Comparison of ENCODE assay signal across 20 mouse cellular contexts in genomic region chr9:59307890-59308289, GRCm38 (mm10). TPM values are rescaled to one million over a fixed set of nuclear protein-coding genes. Genes with fewer than 3 reads are reported as not detected.
DNase-seq lines count a peak whose midpoint lies in the region; ATAC-seq and TF ChIP-seq lines count a peak whose summit lies in the region.
"Had no signal": no experiment of that assay in that cellular context is flagged by ENCODE, and none has a peak within 500 bp of the region (broad histone marks: within the 10 kb centered on the region; RNA-seq: fewer than 3 reads in every experiment).

No protein-coding gene starts in this region.

- H3K4me3 ChIP-seq in heart, embryonic 12.5 days = no peak overlapping the region
- H3K4me3 ChIP-seq in MEL (ENCODE audit: control insufficient read depth in 1 of 2, insufficient read depth in 1 of 2, low read depth in 2 of 2, low read length in 2 of 2) = no peak overlapping the region
- H3K4me3 ChIP-seq in embryonic fibroblast, embryonic 13.5 days (ENCODE audit: insufficient read depth, low read length) = no peak overlapping the region
- no peak overlapping the region for H3K4me3 ChIP-seq in hindbrain, embryonic 12.5 days
- H3K4me3 ChIP-seq in midbrain, embryonic 16.5 days (ENCODE audit: low read depth, low read length) = no peak overlapping the region

- peaks cover 75% of the 10 kb centered on the region for H3K36me3 ChIP-seq in heart, embryonic 12.5 days
- H3K36me3 ChIP-seq in MEL (ENCODE audit: control insufficient read depth in 1 of 2, insufficient read depth in 2 of 2, low read length in 2 of 2) = peaks cover 12 to 21% of the 10 kb centered on the region in 2 experiments
- peaks cover 55% of the 10 kb centered on the region for H3K36me3 ChIP-seq in hindbrain, embryonic 12.5 days
- H3K36me3 ChIP-seq in midbrain, embryonic 16.5 days (ENCODE audit: control insufficient read depth, insufficient read depth, low read length) = peaks cover 9% of the 10 kb centered on the region

- no peaks in the 10 kb centered on the region; the same call in 1 of the 2 replicates for H3K79me2 ChIP-seq in MEL (ENCODE audit: control insufficient read depth, insufficient read depth, low read length, poor library complexity)

- H3K4me1 ChIP-seq in heart, embryonic 12.5 days (replicated peaks) = no peaks in the 10 kb centered on the region
- H3K4me1 ChIP-seq in MEL (ENCODE audit: control insufficient read depth in 1 of 2, insufficient read depth in 2 of 2, low read length in 2 of 2) = peaks cover 0 to 4% of the 10 kb centered on the region in 2 experiments; a peak in 3 of 4 replicates
- peaks cover 32% of the 10 kb centered on the region for H3K4me1 ChIP-seq in embryonic fibroblast, embryonic 13.5 days (ENCODE audit: control insufficient read depth, insufficient read depth, low read length)
- H3K4me1 ChIP-seq in hindbrain, embryonic 12.5 days = no peaks in the 10 kb centered on the region
- no peaks in the 10 kb centered on the region for H3K4me1 ChIP-seq in midbrain, embryonic 16.5 days (ENCODE audit: control insufficient read depth, insufficient read depth, low read length)

- H3K9ac ChIP-seq in heart, embryonic 12.5 days = no peak overlapping the region
- no peak overlapping the region for H3K9ac ChIP-seq in MEL (ENCODE audit: control insufficient read depth, low read depth, low read length, poor library complexity, severe bottlenecking)
- H3K9ac ChIP-seq in hindbrain, embryonic 12.5 days = no peak overlapping the region
- H3K9ac ChIP-seq in midbrain, embryonic 16.5 days (ENCODE audit: low read depth, low read length) = no peak overlapping the region

- TF ChIP-seq CTCF in MEL (IDR thresholded peaks at IDR 0.05 in 2 of 3, conservative IDR thresholded peaks at IDR 0.05 in 1 of 3; ENCODE audit: control insufficient read depth in 1 of 3, insufficient read depth in 1 of 3, low read depth in 2 of 3, low read length in 3 of 3, poor library complexity in 1 of 3, severe bottlenecking in 1 of 3) = no peak
- TF ChIP-seq CTCF in embryonic fibroblast, embryonic 13.5 days (IDR thresholded peaks at IDR 0.05; ENCODE audit: borderline replicate concordance, insufficient read depth, low read length) = no peak

- H3K9me3 ChIP-seq in heart, embryonic 12.5 days (replicated peaks) = no peaks in the 10 kb centered on the region
- no peaks in the 10 kb centered on the region for H3K9me3 ChIP-seq in MEL (replicated peaks; ENCODE audit: insufficient read depth, low read length)
- no peaks in the 10 kb centered on the region for H3K9me3 ChIP-seq in hindbrain, embryonic 12.5 days (replicated peaks)
- no peaks in the 10 kb centered on the region for H3K9me3 ChIP-seq in midbrain, embryonic 16.5 days (replicated peaks; ENCODE audit: control insufficient read depth, low read length, poor library complexity, severe bottlenecking)
- H3K9me3 ChIP-seq: G1E had no signal

- 79% methylated on average over 2 of the region's 2 CpGs for WGBS in heart, embryonic 12.5 days
- 81% methylated on average over 2 of the region's 2 CpGs for WGBS in hindbrain, embryonic 12.5 days
- WGBS in midbrain, embryonic 16.5 days = 93% methylated on average over 2 of the region's 2 CpGs

- no peak overlapping the region for H3K4me2 ChIP-seq in heart, embryonic 12.5 days
- no peak overlapping the region for H3K4me2 ChIP-seq in hindbrain, embryonic 12.5 days (replicated peaks)
- no peak overlapping the region for H3K4me2 ChIP-seq in midbrain, embryonic 16.5 days (ENCODE audit: low read length)

- DNase-seq in heart, adult 11 months = peak; percentile 28
- peak; percentile 57 for DNase-seq in MEL (ENCODE audit: low read depth, low spot score)
- DNase-seq: adrenal gland, adult 2 months; adrenal gland, adult 8-10 months; adrenal gland, postnatal 10 days; adrenal gland, postnatal 14 days; adrenal gland, postnatal 25 days; adrenal gland, postnatal 36 days; B cell, adult 2 months; cerebellum, adult 11 months; cerebellum, adult 11-12 months; cerebellum, adult 18-20 months; cerebellum, adult 2 months had no signal

- TF ChIP-seq RAD21 in MEL (IDR thresholded peaks at IDR 0.05; ENCODE audit: low read depth, low read length) = no peak

- H3K27ac ChIP-seq in heart, embryonic 12.5 days (ENCODE audit: poor library complexity, severe bottlenecking) = no peak overlapping the region
- H3K27ac ChIP-seq in MEL (ENCODE audit: control insufficient read depth, low read depth, low read length) = no peak overlapping the region
- H3K27ac ChIP-seq in embryonic fibroblast, embryonic 13.5 days (ENCODE audit: insufficient read depth, low read length) = peak overlapping the region; percentile 21; the same call in 1 of the 2 replicates
- no peak overlapping the region for H3K27ac ChIP-seq in hindbrain, embryonic 12.5 days
- no peak overlapping the region for H3K27ac ChIP-seq in midbrain, embryonic 16.5 days (ENCODE audit: low read length)

- TF ChIP-seq EP300 in MEL (IDR thresholded peaks at IDR 0.05; ENCODE audit: low read depth in 1 of 2, low read length in 2 of 2) = peak in 1 of 2 experiments; percentile 36; a peak in 1 of 4 replicates

- no peak for TF ChIP-seq POLR2A in MEL (IDR thresholded peaks at IDR 0.05; ENCODE audit: control insufficient read depth in 1 of 2, insufficient read depth in 1 of 2, low read depth in 1 of 2, low read length in 2 of 2, poor library complexity in 1 of 2)
- TF ChIP-seq POLR2A in embryonic fibroblast, embryonic 13.5 days (IDR thresholded peaks at IDR 0.05; ENCODE audit: low read depth, low read length) = no peak

- no peak for ATAC-seq in heart, embryonic 12.5 days (ENCODE audit: insufficient number of reproducible peaks, low FRiP score)
- ATAC-seq in hindbrain, embryonic 12.5 days (ENCODE audit: low FRiP score) = no peak
- ATAC-seq in midbrain, embryonic 16.5 days = no peak
- ATAC-seq: Patski had no signal

- no peaks in the 10 kb centered on the region for H3K27me3 ChIP-seq in heart, embryonic 12.5 days (replicated peaks)
- no peaks in the 10 kb centered on the region for H3K27me3 ChIP-seq in MEL (ENCODE audit: control insufficient read depth in 1 of 2, insufficient read depth in 2 of 2, low read length in 2 of 2)
- no peaks in the 10 kb centered on the region for H3K27me3 ChIP-seq in hindbrain, embryonic 12.5 days
- H3K27me3 ChIP-seq in midbrain, embryonic 16.5 days (ENCODE audit: control insufficient read depth, insufficient read depth, low read depth, low read length) = no peaks in the 10 kb centered on the region
- H3K27me3 ChIP-seq: CH12.LX, Patski had no signal

TF ChIP-seq in MEL, 35 proteins besides CTCF, POLR2A, EP300 and RAD21:
- no peak for TF ChIP-seq ZMIZ1 (IDR thresholded peaks at IDR 0.05; ENCODE audit: low read depth, low read length)
- no peak for TF ChIP-seq MAX (IDR thresholded peaks at IDR 0.05; ENCODE audit: low read length)
- TF ChIP-seq UBTF (IDR thresholded peaks at IDR 0.05; ENCODE audit: borderline replicate concordance, insufficient read depth, low read depth, low read length) = no peak
- TF ChIP-seq CHD1 (IDR thresholded peaks at IDR 0.05; ENCODE audit: low read depth, low read length) = no peak
- peak; percentile 94 for TF ChIP-seq ETS1 (IDR thresholded peaks at IDR 0.05; ENCODE audit: low read depth, low read length)
- TF ChIP-seq KAT2A (conservative IDR thresholded peaks at IDR 0.05; ENCODE audit: low read depth, low read length) = no peak
- no peak for TF ChIP-seq ELF1 (IDR thresholded peaks at IDR 0.05; ENCODE audit: low read depth, low read length)
- TF ChIP-seq BHLHE40 (IDR thresholded peaks at IDR 0.05; ENCODE audit: borderline replicate concordance, low read depth, low read length) = peak; percentile 21; the same call in 1 of the 2 replicates
- peak; percentile 86 for TF ChIP-seq SIN3A (IDR thresholded peaks at IDR 0.05; ENCODE audit: low read length)
- peak; percentile 73 for TF ChIP-seq GATA1 (IDR thresholded peaks at IDR 0.05; ENCODE audit: low read depth, low read length)
- TF ChIP-seq MAZ (IDR thresholded peaks at IDR 0.05; ENCODE audit: low read depth, low read length) = no peak
- TF ChIP-seq USF1 (IDR thresholded peaks at IDR 0.05; ENCODE audit: low read depth, low read length) = no peak
- no peak for TF ChIP-seq POLR2AphosphoS5 (IDR thresholded peaks at IDR 0.05; ENCODE audit: borderline replicate concordance, low read depth, low read length)
- peak; percentile 77 for TF ChIP-seq MYC (IDR thresholded peaks at IDR 0.05; ENCODE audit: low read depth, low read length)
- peak; percentile 56; the same call in 1 of the 2 replicates for TF ChIP-seq MXI1 (IDR thresholded peaks at IDR 0.05; ENCODE audit: low read depth, low read length)
- TF ChIP-seq NELFE (IDR thresholded peaks at IDR 0.05; ENCODE audit: low read depth, low read length) = no peak
- TF ChIP-seq RCOR1 (IDR thresholded peaks at IDR 0.05; ENCODE audit: low read depth, low read length) = peak; percentile 63

RNA-seq across cellular contexts. Expression of gene Adpgk, which starts 16.5 kb away (rescaled TPM):
- polyA plus RNA-seq in heart, embryonic 12.5 days (2016; fragmentation: Nextera tagmentation; extraction: Ambion mirVana) = 31.2 and 31.6 TPM in 2 replicates
- 19.4 and 26.2 TPM in 2 replicates for total RNA-seq in MEL (2012; rRNA removed)
- polyA plus RNA-seq in MEL (2012; ENCODE audit: insufficient read depth in 1 of 2, insufficient read length in 2 of 2, low read depth in 1 of 2, low replicate concordance in 2 of 2, missing spikeins in 1 of 2) = 10 to 100 TPM in 1 of 2 experiments, not detected in 1; 29.8 TPM
- polyA plus RNA-seq in embryonic fibroblast, embryonic 13.5 days (2011; ENCODE audit: insufficient read length, low read depth, missing spikeins) = 52.6 and 59.3 TPM in 2 replicates
- 35.3 and 38.0 TPM in 2 replicates for polyA plus RNA-seq in hindbrain, embryonic 12.5 days (2016; fragmentation: Nextera tagmentation; extraction: Ambion mirVana)
- 19.7 and 21.9 TPM in 2 replicates for polyA plus RNA-seq in midbrain, embryonic 16.5 days (2015; fragmentation: Nextera tagmentation; extraction: Ambion mirVana)

RNA-seq across cellular contexts. Expression of gene Bbs4, which starts 45.4 kb away (rescaled TPM):
- polyA plus RNA-seq in heart, embryonic 12.5 days (2016; fragmentation: Nextera tagmentation; extraction: Ambion mirVana) = 6.6 and 6.9 TPM in 2 replicates
- 4.0 and 5.1 TPM in 2 replicates for total RNA-seq in MEL (2012; rRNA removed)
- 1 to 10 TPM in 1 of 2 experiments, not detected in 1; 5.6 TPM for polyA plus RNA-seq in MEL (2012; ENCODE audit: insufficient read depth in 1 of 2, insufficient read length in 2 of 2, low read depth in 1 of 2, low replicate concordance in 2 of 2, missing spikeins in 1 of 2)
- 5.8 and 6.5 TPM in 2 replicates for polyA plus RNA-seq in embryonic fibroblast, embryonic 13.5 days (2011; ENCODE audit: insufficient read length, low read depth, missing spikeins)
- polyA plus RNA-seq in hindbrain, embryonic 12.5 days (2016; fragmentation: Nextera tagmentation; extraction: Ambion mirVana) = 25.4 and 29.5 TPM in 2 replicates
- polyA plus RNA-seq in midbrain, embryonic 16.5 days (2015; fragmentation: Nextera tagmentation; extraction: Ambion mirVana) = 53.5 and 55.6 TPM in 2 replicates
